Mouse (Mus musculus) midbrain, embryonic 16.5 days (tissue): ENCODE data around the gene Ror2. TPM values are rescaled to one million over a fixed set of nuclear protein-coding genes. Genes with fewer than 3 reads are reported as not detected.
A peak's percentile ranks its signal among the peaks of the same experiment; 100 is the strongest.

Source experiments
- ATAC-seq: fragments of 200-750 bp; cut with Nextera tagmentation; 2 replicates; pipeline ENCODE4 v1.8.0; 2017; ENCODE audit warnings: moderate TSS enrichment
- H3K27ac ChIP-seq: fragments of 300-500 bp; sonication (generic); 2 replicates; pipeline ENCODE4 v1.5.1; 2014; ENCODE audit warnings: mild to moderate bottlenecking, low read length, mixed read lengths
- H3K27me3 ChIP-seq: fragments of 300-500 bp; sonication (generic); 2 replicates; pipeline ENCODE4 v1.6.1; 2014; ENCODE audit warnings: low read depth, low read length, mixed read lengths; ENCODE audit not compliant: control insufficient read depth, insufficient read depth
- H3K36me3 ChIP-seq: fragments of 300-500 bp; sonication (generic); 2 replicates; pipeline ENCODE4 v1.6.1; 2014; ENCODE audit warnings: mild to moderate bottlenecking, low read length, moderate library complexity, mixed read lengths; ENCODE audit not compliant: control insufficient read depth, insufficient read depth
- H3K4me1 ChIP-seq: fragments of 300-500 bp; sonication (generic); 2 replicates; pipeline ENCODE4 v1.6.1; 2014; ENCODE audit warnings: mild to moderate bottlenecking, low read length, mixed read lengths; ENCODE audit not compliant: control insufficient read depth, insufficient read depth
- H3K4me2 ChIP-seq: fragments of 300-500 bp; sonication (generic); 2 replicates; pipeline ENCODE4 v1.6.1; 2014; ENCODE audit warnings: mild to moderate bottlenecking, low read length, mixed read lengths
- H3K4me3 ChIP-seq: fragments of 300-500 bp; sonication (generic); 2 replicates; pipeline ENCODE4 v1.5.1; 2014; ENCODE audit warnings: low read depth, mild to moderate bottlenecking, low read length, moderate library complexity, mixed read lengths
- H3K9ac ChIP-seq: fragments of 300-500 bp; sonication (generic); 2 replicates; pipeline ENCODE4 v1.6.1; 2014; ENCODE audit warnings: low read depth, low read length, mixed read lengths
- H3K9me3 ChIP-seq: fragments of 300-500 bp; sonication (generic); replicated peaks from 2 replicates; pipeline ENCODE4 v1.6.1; 2014; ENCODE audit warnings: mild to moderate bottlenecking, low read length, mixed read lengths; ENCODE audit not compliant: control insufficient read depth, poor library complexity, severe bottlenecking
- WGBS: fragments of 180-500 bp; shearing (Covaris S2); extraction: QIAGEN DNeasy Blood & Tissue Kit; methylation state at CpG from one replicate; pipeline ENCODE4 v1.1.7; 2014; 5-methylcytosine and 5-hydroxymethylcytosine counted together
- polyA plus RNA-seq: library from polyadenylated mRNA; unstranded; fragments of >200 nt; fragmentation: Nextera tagmentation; extraction: Ambion mirVana; gene quantifications from 2 replicates; pipeline ENCODE4 v1.2.1, GENCODE M21; 2015

The Ror2 gene
- polyA plus RNA-seq, 1 experiment from 2014 or later, result 2.4 TPM

- Histone ChIP-seq H3K27me3 (no peaks in the 10 kb centered on the region), H3K9me3 (no peaks in the 10 kb centered on the region), H3K4me2 (peak overlapping the region; percentile 57), H3K4me3 (peak overlapping the region; percentile 21), H3K36me3 (no peaks in the 10 kb centered on the region), H3K27ac (peak overlapping the region; percentile 38; the same call in 1 of the 2 replicates), H3K4me1 (peaks cover 3% of the 10 kb centered on the region; the same call in 1 of the 2 replicates), H3K9ac (peak overlapping the region; percentile 61)
- 21% methylated on average over 17 of the region's 17 CpGs for WGBS
- peak; percentile 88 for ATAC-seq
Observed at GRCm38 (mm10) chr13:53109560-53110248, 176.2 kb downstream of the Ror2 start.

DNA sequence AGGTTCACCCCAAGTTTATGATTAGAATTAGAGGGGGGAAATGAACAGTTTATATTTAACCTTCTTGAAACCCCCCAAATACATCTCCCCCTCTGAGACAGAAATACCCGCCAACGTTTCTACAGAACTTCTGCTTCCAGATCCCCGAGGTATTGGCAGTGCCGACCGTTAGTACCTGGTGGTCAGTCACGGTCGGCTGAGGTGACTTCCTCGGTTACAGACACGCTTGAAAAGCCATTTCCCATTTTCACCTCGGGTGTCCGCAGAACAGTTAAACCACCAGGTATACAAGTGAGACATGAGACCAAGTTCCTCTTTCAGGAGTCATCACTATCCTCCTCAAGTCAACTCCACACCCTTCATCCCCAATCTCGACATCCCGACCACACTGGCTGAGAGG is 179.2 kb downstream of the Ror2 start:
- H3K4me2 ChIP-seq, result no peak overlapping the region
- H3K9me3 ChIP-seq, result no peaks in the 10 kb centered on the region
- H3K4me3 ChIP-seq, result no peak overlapping the region
- peaks cover 3% of the 10 kb centered on the region; the same call in 1 of the 2 replicates for H3K4me1 ChIP-seq
- H3K9ac ChIP-seq, result no peak overlapping the region
- 89% methylated on average over 13 of the region's 13 CpGs for WGBS
- no peak overlapping the region for H3K27ac ChIP-seq
- H3K36me3 ChIP-seq, result no peaks in the 10 kb centered on the region
- ATAC-seq, result no peak
- H3K27me3 ChIP-seq, result no peaks in the 10 kb centered on the region

- no peaks in the 10 kb centered on the region for H3K36me3 ChIP-seq
- no peak overlapping the region for H3K27ac ChIP-seq
- ATAC-seq, result peak; percentile 69
- H3K9ac ChIP-seq, result no peak overlapping the region
- no peaks in the 10 kb centered on the region; the same call in 1 of the 2 replicates for H3K27me3 ChIP-seq
- 31% methylated on average over 17 of the region's 17 CpGs for WGBS
- no peaks in the 10 kb centered on the region for H3K4me1 ChIP-seq
- no peak overlapping the region for H3K4me2 ChIP-seq
- H3K4me3 ChIP-seq, result no peak overlapping the region
- no peaks in the 10 kb centered on the region for H3K9me3 ChIP-seq
Observed at GRCm38 (mm10) chr13:53099771-53100682, 185.9 kb downstream of the Ror2 start.

DNA sequence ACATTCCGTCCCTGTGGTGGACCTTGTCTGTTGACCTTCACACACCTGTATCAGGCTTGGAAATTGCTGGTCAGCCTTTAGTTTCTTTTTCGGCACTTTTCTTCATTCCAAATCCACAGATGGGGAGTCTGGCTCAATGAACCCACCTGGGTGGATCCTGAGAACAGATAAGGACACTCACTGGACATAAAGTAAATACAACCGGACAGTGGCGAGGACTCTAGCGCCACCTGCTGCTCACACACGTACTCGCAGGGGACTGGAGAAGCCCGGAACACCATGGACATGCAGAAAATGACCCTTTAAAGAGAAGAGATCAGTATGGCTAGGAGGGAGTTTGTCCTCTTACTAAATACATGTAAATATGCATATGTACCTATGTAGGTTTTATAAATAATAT is 189.3 kb downstream of the Ror2 start:
- Histone ChIP-seq H3K9ac (no peak overlapping the region), H3K27me3 (no peaks in the 10 kb centered on the region; the same call in 1 of the 2 replicates), H3K36me3 (no peaks in the 10 kb centered on the region), H3K4me2 (no peak overlapping the region), H3K9me3 (no peaks in the 10 kb centered on the region), H3K4me1 (no peaks in the 10 kb centered on the region), H3K4me3 (no peak overlapping the region), H3K27ac (no peak overlapping the region)
- peak; percentile 19; the same call in 1 of the 2 replicates for ATAC-seq
- WGBS, result 20% methylated on average over 8 of the region's 8 CpGs

DNA sequence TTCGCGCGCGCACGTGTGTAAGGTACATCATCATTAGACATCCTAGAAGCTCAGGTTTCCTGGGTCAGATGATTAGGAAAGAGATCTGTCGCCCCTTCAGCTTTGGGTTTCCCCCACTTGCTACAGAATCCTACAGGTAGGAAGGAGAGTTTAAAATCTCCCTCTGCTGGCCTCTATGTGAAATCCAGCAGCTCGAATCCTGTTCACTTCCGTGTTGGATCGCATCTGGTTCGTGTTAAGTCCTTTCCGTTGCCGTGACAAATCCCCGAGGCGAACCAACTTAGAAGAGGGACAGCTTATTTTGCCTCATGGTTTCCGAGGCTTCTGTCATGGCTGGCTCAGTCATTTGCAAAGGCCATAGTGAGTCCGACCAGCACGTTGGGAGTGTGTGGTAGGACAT is 190.7 kb downstream of the Ror2 start:
- WGBS, result 81% methylated on average over 17 of the region's 17 CpGs
- ATAC-seq, result no peak

DNA sequence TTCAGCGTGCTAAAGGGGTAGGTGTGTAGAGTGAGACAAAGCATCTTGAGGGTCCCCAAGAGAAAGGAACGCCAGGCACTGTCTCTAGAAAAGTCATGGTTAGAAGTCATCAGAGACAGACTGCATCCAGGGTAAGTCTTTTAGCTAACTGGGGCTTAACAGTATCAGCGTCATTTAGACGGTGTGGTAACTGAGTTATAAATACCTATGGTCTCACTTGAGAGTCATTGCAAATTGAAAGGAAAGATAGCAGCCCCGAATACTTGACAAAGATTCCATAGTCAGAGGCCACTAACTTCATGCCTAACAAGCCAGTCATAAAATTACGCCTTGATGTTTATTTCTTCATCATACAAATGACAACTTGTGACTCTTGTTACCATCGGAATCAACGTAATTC is 191.3 kb downstream of the Ror2 start:
- H3K9me3 ChIP-seq, result no peaks in the 10 kb centered on the region
- no peak overlapping the region for H3K9ac ChIP-seq
- H3K27ac ChIP-seq, result no peak overlapping the region
- no peak overlapping the region for H3K4me3 ChIP-seq
- WGBS, result 88% methylated on average over 8 of the region's 8 CpGs
- no peaks in the 10 kb centered on the region for H3K4me1 ChIP-seq
- no peaks in the 10 kb centered on the region; the same call in 1 of the 2 replicates for H3K27me3 ChIP-seq
- no peak overlapping the region for H3K4me2 ChIP-seq
- no peaks in the 10 kb centered on the region for H3K36me3 ChIP-seq
- no peak for ATAC-seq

More for the DNA sequence above, 190.7 kb downstream of the Ror2 start:
- Histone ChIP-seq H3K27me3 (no peaks in the 10 kb centered on the region; the same call in 1 of the 2 replicates), H3K9ac (no peak overlapping the region), H3K4me3 (no peak overlapping the region), H3K4me1 (no peaks in the 10 kb centered on the region), H3K27ac (no peak overlapping the region), H3K36me3 (no peaks in the 10 kb centered on the region), H3K9me3 (no peaks in the 10 kb centered on the region), H3K4me2 (no peak overlapping the region)

DNA sequence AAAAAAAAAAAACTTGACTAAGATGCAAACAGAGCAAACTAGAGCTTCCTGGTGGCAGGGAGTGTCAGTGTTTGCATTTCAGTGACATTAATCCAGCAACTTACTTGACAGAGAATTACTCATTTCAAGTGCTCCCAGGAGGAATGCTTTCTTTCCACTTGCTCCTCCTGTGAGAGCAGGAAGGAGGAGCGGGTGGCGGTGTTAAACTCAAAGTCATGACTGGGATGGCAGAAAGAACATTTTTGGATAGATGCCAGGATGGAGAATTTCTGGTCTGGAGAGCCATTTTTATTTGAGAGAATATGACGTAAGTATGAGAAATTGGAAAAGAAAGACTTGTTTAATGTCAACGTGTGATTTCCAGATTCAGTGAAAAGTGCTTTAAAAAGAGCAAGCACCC is 192.5 kb downstream of the Ror2 start:
- 53% methylated on average over 4 of the region's 4 CpGs for WGBS
- H3K4me1 ChIP-seq, result no peaks in the 10 kb centered on the region
- no peak overlapping the region for H3K4me2 ChIP-seq
- H3K9ac ChIP-seq, result no peak overlapping the region
- H3K4me3 ChIP-seq, result no peak overlapping the region
- no peaks in the 10 kb centered on the region for H3K36me3 ChIP-seq
- no peak for ATAC-seq
- H3K27me3 ChIP-seq, result no peaks in the 10 kb centered on the region; the same call in 1 of the 2 replicates
- H3K27ac ChIP-seq, result no peak overlapping the region
- no peaks in the 10 kb centered on the region for H3K9me3 ChIP-seq

- Histone ChIP-seq H3K4me1 (no peaks in the 10 kb centered on the region; the same call in 1 of the 2 replicates), H3K9me3 (no peaks in the 10 kb centered on the region), H3K4me2 (no peak overlapping the region), H3K9ac (no peak overlapping the region), H3K36me3 (no peaks in the 10 kb centered on the region), H3K27me3 (no peaks in the 10 kb centered on the region), H3K27ac (no peak overlapping the region), H3K4me3 (no peak overlapping the region)
- ATAC-seq, result no peak
- WGBS, result 79% methylated on average over 23 of the region's 23 CpGs
Observed at GRCm38 (mm10) chr13:53086552-53087282, 199.2 kb downstream of the Ror2 start.
